Mouse (Mus musculus) forebrain, postnatal 0 days (tissue): ENCODE measurements around the gene Fam69a. TPM values are rescaled to one million over a fixed set of nuclear protein-coding genes. Genes with fewer than 3 reads are reported as not detected.
"Not testable (repeated sequence)": the region's sequence is repeated elsewhere in the genome, so short reads cannot be mapped to it uniquely, and the experiment has no call there.

Experiments used
- ATAC-seq: fragments of 200-750 bp; cut with Nextera tagmentation; 2 replicates; pipeline ENCODE4 v1.8.0; 2017; ENCODE audit warnings: mild to moderate bottlenecking, moderate library complexity
- DNase-seq: peaks from one replicate; pipeline ENCODE4 v3.0.0-alpha.2; 2015
- H3K27ac ChIP-seq: fragments of 300-500 bp; sonication (generic); 2 replicates; pipeline ENCODE4 v1.5.1; 2014; ENCODE audit warnings: low read depth, mild to moderate bottlenecking, antibody characterized with exemption, low read length, moderate library complexity, mixed read lengths
- H3K27me3 ChIP-seq: fragments of 300-500 bp; sonication (generic); 2 replicates; pipeline ENCODE4 v1.6.1; 2014; ENCODE audit warnings: mild to moderate bottlenecking, low read length, mixed read lengths; ENCODE audit not compliant: insufficient read depth
- H3K36me3 ChIP-seq: fragments of 300-500 bp; sonication (generic); 2 replicates; pipeline ENCODE4 v1.6.1; 2014; ENCODE audit warnings: mild to moderate bottlenecking, moderate library complexity; ENCODE audit not compliant: insufficient read depth
- H3K4me1 ChIP-seq: fragments of 300-500 bp; sonication (generic); 2 replicates; pipeline ENCODE4 v1.6.1; 2014; ENCODE audit warnings: antibody characterized with exemption; ENCODE audit not compliant: insufficient read depth
- H3K4me2 ChIP-seq: fragments of 300-500 bp; sonication (generic); 2 replicates; pipeline ENCODE4 v1.6.1; 2014; ENCODE audit warnings: low read depth, mild to moderate bottlenecking, moderate library complexity
- H3K4me3 ChIP-seq: fragments of 300-500 bp; sonication (generic); 2 replicates; pipeline ENCODE4 v1.5.1; 2014; ENCODE audit warnings: low read depth, low read length, mixed read lengths
- H3K9ac ChIP-seq: fragments of 300-500 bp; sonication (generic); 2 replicates; pipeline ENCODE4 v1.6.1; 2014; ENCODE audit warnings: mild to moderate bottlenecking
- H3K9me3 ChIP-seq: fragments of 300-500 bp; sonication (generic); 2 replicates; pipeline ENCODE4 v1.6.1; 2016; ENCODE audit warnings: low read length
- CTCF ChIP-seq: sonication (generic); IDR thresholded peaks from 2 replicates; pipeline ENCODE4 v1.5.1; 2016; ENCODE audit warnings: antibody characterized with exemption, control low read depth, low read depth
- WGBS: fragments of 180-500 bp; shearing (Covaris S2); extraction: QIAGEN DNeasy Blood & Tissue Kit; methylation state at CpG from one replicate; pipeline ENCODE4 v1.1.7; 2014; 5-methylcytosine and 5-hydroxymethylcytosine counted together
- polyA plus RNA-seq: library from polyadenylated mRNA; unstranded; fragments of >200 nt; fragmentation: Nextera tagmentation; extraction: Ambion mirVana; gene quantifications from 2 replicates; pipeline ENCODE4 v1.2.1, GENCODE M21; 2015
- total RNA-seq: library from RNA; depleted of rRNA; stranded (reverse); fragments of >200 nt; gene quantifications from 2 replicates; pipeline ENCODE4 v1.2.3, GENCODE M21; 2014

Fam69a gene
- total and polyA plus RNA-seq, 2 experiments from 2014 or later = 28.5 to 60.9 TPM

GRCm38 (mm10) chr5:107901014-107901615 is 85.8 kb downstream of the Fam69a start:
- H3K36me3 ChIP-seq = peaks cover 29% of the 10 kb centered on the region
- H3K27ac ChIP-seq = peak overlapping the region; percentile 91
- peak overlapping the region; percentile 98 for H3K4me3 ChIP-seq
- H3K4me1 ChIP-seq = no peaks in the 10 kb centered on the region
- no peaks in the 10 kb centered on the region for H3K27me3 ChIP-seq
- no peaks in the 10 kb centered on the region for H3K9me3 ChIP-seq
- H3K9ac ChIP-seq = peak overlapping the region; percentile 95
- DNase-seq = no peak
- ATAC-seq = peak; percentile 53; the same call in 1 of the 2 replicates
- TF ChIP-seq CTCF = no peak
- under 1% methylated on average over 23 of the region's 23 CpGs for WGBS
- H3K4me2 ChIP-seq = peak overlapping the region; percentile 69

DNA sequence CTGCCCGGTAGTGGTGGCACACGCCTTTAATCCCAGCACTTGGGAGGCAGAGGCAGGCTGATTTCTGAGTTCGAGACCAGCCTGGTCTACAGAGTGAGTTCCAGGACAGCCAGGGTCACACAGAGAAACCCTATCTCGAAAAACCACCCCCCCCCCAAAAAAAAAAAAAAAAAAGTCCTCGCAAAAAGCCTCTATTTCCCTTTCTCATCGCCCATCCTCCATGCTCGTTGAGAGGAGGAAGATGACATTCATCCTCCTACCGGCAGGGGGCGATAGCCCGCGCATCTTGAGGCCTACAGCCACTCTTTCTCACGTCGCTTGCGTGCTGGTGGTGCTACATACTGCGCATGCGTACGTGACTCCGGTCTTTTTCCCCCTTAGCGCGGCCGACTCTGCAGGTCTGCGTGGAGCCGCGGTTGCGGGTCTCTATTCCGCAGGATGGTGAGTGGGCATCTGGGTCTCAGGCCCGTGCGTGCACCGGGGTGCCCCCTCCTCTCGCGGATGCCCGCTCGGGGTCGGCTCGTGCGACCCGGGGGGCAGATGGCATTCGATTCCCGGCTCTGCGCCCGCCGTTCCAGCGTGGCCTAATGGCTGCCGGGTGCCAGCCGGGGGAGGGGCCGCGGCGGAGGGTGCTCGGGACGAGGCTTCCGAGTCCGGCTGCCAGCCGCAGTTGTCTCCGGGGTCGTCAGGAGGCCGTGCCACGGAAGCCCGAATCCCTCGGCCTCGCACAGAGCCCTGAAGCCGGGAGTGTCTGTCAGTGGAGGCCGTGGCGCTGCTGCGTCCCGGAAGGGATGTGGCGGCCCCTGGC is 86.5 kb downstream of the Fam69a start, which contains the start of gene Rpl5:
Rpl5 (plus strand) TSS at position 297 of the 808 bp plus-strand sequence.
- peak within 1 kb of the TSS; percentile 98 for H3K4me3 ChIP-seq
- peak; percentile 97 for DNase-seq
- peak; percentile 97 for ATAC-seq
- no peaks in the 10 kb centered on the region for H3K9me3 ChIP-seq
- no peaks in the 10 kb centered on the region for H3K4me1 ChIP-seq
- peaks cover 22% of the 10 kb centered on the region for H3K36me3 ChIP-seq
- H3K9ac ChIP-seq = peak within 1 kb of the TSS; percentile 95
- 4% methylated on average over 65 of the region's 66 CpGs for WGBS
- H3K27ac ChIP-seq = peak within 1 kb of the TSS; percentile 91
- peak; percentile 98 for TF ChIP-seq CTCF
- no peaks in the 10 kb centered on the region for H3K27me3 ChIP-seq
- H3K4me2 ChIP-seq = peak within 1 kb of the TSS; percentile 69

DNA sequence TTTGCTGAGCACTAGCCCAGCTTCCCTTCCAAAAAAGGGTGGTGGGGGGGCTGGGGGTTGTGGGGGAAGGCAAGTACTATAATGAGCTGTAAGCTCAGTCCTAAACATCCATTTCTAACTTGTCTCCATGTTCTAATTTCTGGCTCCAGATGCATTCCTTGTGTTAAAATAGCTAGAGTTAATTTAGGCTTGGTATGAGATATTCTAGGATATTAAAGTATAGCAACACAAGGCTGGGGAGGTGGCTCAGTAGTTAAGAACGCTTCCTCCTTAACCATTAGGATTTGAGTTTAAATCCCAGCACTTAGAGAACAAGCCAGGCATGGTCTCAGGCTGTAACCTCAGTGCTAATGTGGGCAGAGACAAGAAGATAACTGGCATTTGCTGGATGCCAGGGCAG is 90.6 kb downstream of the Fam69a start:
- H3K4me1 ChIP-seq = no peaks in the 10 kb centered on the region
- no peak overlapping the region for H3K9ac ChIP-seq
- TF ChIP-seq CTCF = no peak
- WGBS = 79% methylated on average over 1 of the region's 1 CpGs
- H3K9me3 ChIP-seq = no peaks in the 10 kb centered on the region
- DNase-seq (no peak), ATAC-seq (no peak)
- H3K27ac ChIP-seq = no peak overlapping the region
- H3K4me2 ChIP-seq = no peak overlapping the region
- H3K4me3 ChIP-seq = no peak overlapping the region
- no peaks in the 10 kb centered on the region for H3K27me3 ChIP-seq
- no peaks in the 10 kb centered on the region for H3K36me3 ChIP-seq

DNA sequence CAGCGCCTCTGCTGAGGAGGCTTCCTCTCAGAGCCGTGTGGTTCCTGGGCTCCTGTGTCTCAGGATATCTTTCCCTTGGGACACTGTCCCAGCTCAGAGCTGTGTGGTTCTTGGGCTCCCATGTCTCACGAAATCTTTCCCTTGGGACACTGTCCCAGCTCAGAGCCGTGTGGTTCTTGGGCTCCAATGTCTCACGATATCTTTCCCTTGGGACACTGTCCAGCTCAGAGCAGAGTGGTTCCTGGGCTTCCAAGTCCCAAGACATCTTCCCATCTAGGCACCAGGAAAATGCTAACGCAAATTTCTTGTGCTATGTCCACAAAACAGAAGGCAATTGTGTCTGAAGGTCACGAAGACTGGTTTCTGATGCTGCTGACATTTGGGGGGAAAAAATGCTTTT is 92.2 kb downstream of the Fam69a start:
- Histone ChIP-seq H3K9ac (no peak overlapping the region), H3K27ac (no peak overlapping the region), H3K4me2 (no peak overlapping the region), H3K4me1 (no peaks in the 10 kb centered on the region), H3K36me3 (no peaks in the 10 kb centered on the region), H3K27me3 (no peaks in the 10 kb centered on the region), H3K4me3 (no peak overlapping the region), H3K9me3 (no peaks in the 10 kb centered on the region)
- no peak for TF ChIP-seq CTCF
- no peak for DNase-seq
- 72% methylated on average over 7 of the region's 7 CpGs for WGBS
- ATAC-seq = no peak

GRCm38 (mm10) chr5:107891515-107891914 is 95.4 kb downstream of the Fam69a start:
- not testable (repeated sequence) for H3K36me3 ChIP-seq, DNase-seq, H3K4me1 ChIP-seq, H3K27me3 ChIP-seq, ATAC-seq, H3K4me2 ChIP-seq, H3K27ac ChIP-seq, H3K9ac ChIP-seq, H3K9me3 ChIP-seq, H3K4me3 ChIP-seq
- TF ChIP-seq CTCF = peak; percentile 49
- WGBS = no CpG with 5 or more reads among the region's 1 CpGs

DNA sequence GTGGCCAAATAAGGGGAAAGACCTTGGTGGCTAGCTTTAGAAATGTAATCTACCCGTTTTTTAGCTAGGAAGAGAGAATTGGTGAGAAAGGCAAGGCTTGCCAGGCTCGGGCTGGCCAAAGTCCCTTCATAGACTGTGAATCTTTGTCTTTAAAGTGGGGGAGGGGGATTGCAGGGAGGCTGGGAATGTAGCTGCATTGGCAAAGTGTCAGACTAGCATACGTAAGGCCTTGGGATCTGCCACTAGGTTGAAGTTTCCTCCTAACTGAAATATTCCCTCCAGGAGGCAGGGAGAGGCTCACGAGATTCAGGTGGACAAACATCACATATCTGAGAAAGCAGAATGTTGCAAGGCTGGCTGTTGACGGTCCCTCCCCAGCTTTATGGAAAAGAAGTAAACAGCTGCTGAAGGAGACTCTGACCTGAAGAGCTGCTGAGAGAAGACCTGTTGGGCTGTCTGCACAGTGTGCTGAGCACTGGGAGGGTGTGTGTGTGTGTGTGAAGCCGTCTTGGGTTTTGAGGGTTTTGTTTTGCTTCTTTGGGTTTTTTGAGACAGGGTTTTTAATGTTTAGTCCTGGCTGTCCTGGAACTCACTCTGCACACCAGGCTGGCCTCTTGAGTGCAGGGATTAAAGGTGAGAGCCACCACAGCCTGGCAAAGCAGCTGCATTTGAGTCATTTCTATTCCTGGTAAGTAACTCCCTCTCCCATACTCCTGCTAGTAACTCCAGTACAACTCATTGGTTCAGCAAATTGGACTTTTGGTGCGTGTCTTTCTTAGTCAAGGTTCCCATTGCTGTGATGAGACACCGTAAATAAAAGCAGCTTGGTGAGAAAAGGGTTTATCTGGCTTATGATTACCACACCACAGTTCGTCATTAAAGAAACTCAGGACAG is 96.6 kb downstream of the Fam69a start:
- H3K4me1 ChIP-seq = no peaks in the 10 kb centered on the region
- TF ChIP-seq CTCF = no peak
- H3K4me3 ChIP-seq = no peak overlapping the region
- H3K9ac ChIP-seq = no peak overlapping the region
- peak; percentile 30 for DNase-seq
- H3K36me3 ChIP-seq = no peaks in the 10 kb centered on the region
- peak; percentile 50; the same call in 1 of the 2 replicates for ATAC-seq
- H3K9me3 ChIP-seq = no peaks in the 10 kb centered on the region
- H3K27me3 ChIP-seq = no peaks in the 10 kb centered on the region
- WGBS = 53% methylated on average over 9 of the region's 9 CpGs
- no peak overlapping the region for H3K27ac ChIP-seq
- H3K4me2 ChIP-seq = no peak overlapping the region
